Mouse (Mus musculus) cortical plate, adult 2 months (tissue): ENCODE data around the gene Prss8.

Source experiments
- CTCF ChIP-seq: fragments of 200-500 bp; IDR thresholded peaks from 2 replicates; pipeline ENCODE4 v1.5.1; 2011; ENCODE audit warnings: mild to moderate bottlenecking, control low read depth, low read length; ENCODE audit not compliant: insufficient read depth; ENCODE audit errors: extremely low read depth
- POLR2A ChIP-seq: fragments of 200-500 bp; IDR thresholded peaks from 2 replicates; pipeline ENCODE4 v1.6.1; 2011; ENCODE audit warnings: mild to moderate bottlenecking, low read length, control low read depth; ENCODE audit not compliant: insufficient read depth; ENCODE audit errors: extremely low read depth

- no peak for TF ChIP-seq CTCF
- TF ChIP-seq POLR2A = no peak
Measured at GRCm38 (mm10) chr7:127907939-127908338, 22.0 kb downstream of the Prss8 start.
